Mouse (Mus musculus): ENCODE data around the gene Oma1.

The Oma1 gene

DNA sequence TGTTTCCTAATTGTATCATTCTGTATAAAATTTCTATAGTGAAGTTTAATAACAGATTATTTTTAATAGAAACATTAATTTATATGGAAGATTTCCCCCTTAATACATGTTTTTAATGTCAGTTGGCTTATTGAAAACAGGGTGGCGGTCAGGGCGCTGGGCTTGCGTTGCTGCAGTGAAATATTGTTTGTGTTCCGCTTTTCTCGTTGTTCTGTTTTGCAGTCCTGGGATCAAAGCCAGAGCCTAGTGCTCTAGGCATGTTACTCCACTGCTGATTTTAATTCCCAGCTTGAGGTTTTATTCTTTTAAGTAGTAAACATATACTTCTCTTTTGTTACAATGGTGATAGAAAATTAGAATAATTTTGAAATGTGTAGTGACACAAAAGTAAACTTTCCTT is 39.3 kb downstream of the Oma1 start:
- in situ Hi-C loops (cut with MboI, MseI): loop anchor here in 1 of 2 experiments (10.0 kb wide), 1 partner anchor 1542 kb away; no protein-coding TSS in a partner anchor

DNA sequence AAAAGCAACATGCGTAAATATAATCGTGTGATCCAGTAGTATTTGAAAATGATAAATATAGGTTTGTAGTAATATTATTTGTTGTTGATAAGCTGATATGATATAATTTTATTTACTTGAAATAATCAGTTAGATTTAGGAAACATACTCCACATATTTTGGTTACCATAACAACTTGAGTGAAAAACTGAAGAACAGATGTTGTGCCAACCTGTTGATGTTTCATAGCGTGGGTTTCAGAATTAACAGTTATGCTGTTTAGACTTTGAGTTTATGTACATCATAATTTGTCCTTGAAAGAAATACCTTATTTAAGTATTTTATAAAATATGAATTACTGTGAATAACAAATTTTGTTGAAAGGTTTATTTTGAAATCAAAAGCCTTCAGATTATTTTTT is 43.8 kb downstream of the Oma1 start:
- in situ Hi-C loops (cut with MboI, MseI): loop anchor here in 1 of 2 experiments (10.0 kb wide), 1 partner anchor 1537 kb away; no protein-coding TSS in a partner anchor

GRCm38 (mm10) chr4:103358941-103359448 is 45.4 kb downstream of the Oma1 start:
- in situ Hi-C loops (cut with MboI, MseI): loop anchor here in 1 of 2 experiments (10.0 kb wide), 1 partner anchor 1536 kb away; no protein-coding TSS in a partner anchor

DNA sequence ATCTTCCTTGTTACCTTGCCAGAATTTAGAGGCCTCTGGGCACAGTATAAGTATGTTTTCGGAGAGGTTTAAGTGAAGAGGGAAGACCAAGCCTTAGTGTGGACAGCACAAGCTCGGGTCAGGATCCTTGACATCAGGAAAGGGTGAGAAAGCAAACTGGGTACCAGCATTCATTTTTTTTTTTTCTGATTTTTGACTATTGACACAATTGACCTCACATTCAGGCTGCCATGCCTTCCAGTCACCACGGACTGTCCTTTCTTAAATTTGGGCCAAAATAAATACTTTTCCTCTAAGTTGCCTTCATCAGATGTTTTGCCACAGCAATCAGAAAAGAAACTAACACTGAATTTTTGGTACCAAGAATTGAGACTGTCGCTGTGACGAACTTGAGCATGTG is 68.6 kb downstream of the Oma1 start:
- in situ Hi-C loops (cut with MboI, MseI): loop anchor here in 1 of 2 experiments (10.0 kb wide), 1 partner anchor 1507 kb away; no protein-coding TSS in a partner anchor

DNA sequence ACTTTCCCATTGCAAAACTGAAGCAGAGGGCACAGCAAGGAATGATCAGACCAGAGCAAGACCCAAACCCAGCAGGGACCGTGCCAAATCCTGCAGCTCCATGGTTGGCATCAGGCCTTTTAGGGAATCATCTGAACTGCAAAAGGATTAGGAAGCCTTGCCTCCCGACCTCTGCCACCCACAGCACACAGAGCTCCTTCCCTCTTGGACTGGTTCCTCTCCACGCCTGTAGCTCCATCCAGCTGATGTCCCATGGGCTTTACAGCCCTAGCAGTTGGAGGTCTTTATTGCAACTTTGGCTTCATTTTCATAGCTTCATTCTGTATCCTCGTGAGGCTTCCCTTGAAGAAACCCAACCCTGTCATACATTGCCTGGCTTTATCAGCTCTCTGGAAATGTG is 71.4 kb downstream of the Oma1 start:
- in situ Hi-C loops (cut with MboI, MseI): loop anchor here in 1 of 2 experiments (10.0 kb wide), 1 partner anchor 1510 kb away; no protein-coding TSS in a partner anchor

GRCm38 (mm10) chr4:103385835-103386787 is 72.5 kb downstream of the Oma1 start:
- in situ Hi-C loops (cut with MboI, MseI): loop anchor here in 1 of 2 experiments (10.0 kb wide), 1 partner anchor 1511 kb away; no protein-coding TSS in a partner anchor

DNA sequence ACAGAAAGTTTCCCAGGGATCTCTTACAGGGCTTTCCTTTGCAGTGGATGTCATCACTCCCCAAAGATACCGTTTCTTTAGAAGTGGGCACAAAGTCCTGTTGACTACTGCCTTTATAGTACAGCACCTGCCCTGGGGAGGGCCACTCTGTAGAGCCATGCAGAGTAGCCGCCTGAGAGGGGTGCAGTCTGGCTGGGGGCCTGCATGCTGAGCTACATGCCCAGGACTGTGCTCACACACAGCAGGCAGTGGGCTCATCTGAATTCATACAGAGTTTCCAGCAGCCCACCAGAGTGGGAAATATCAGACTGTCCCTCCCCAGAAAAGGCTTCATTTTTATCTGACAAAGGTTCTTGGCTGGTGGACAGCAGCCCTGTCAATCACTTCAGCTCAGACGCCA is 73.7 kb downstream of the Oma1 start:
- in situ Hi-C loops (cut with MboI, MseI): loop anchor here in 1 of 2 experiments (10.0 kb wide), 1 partner anchor 1512 kb away; no protein-coding TSS in a partner anchor

DNA sequence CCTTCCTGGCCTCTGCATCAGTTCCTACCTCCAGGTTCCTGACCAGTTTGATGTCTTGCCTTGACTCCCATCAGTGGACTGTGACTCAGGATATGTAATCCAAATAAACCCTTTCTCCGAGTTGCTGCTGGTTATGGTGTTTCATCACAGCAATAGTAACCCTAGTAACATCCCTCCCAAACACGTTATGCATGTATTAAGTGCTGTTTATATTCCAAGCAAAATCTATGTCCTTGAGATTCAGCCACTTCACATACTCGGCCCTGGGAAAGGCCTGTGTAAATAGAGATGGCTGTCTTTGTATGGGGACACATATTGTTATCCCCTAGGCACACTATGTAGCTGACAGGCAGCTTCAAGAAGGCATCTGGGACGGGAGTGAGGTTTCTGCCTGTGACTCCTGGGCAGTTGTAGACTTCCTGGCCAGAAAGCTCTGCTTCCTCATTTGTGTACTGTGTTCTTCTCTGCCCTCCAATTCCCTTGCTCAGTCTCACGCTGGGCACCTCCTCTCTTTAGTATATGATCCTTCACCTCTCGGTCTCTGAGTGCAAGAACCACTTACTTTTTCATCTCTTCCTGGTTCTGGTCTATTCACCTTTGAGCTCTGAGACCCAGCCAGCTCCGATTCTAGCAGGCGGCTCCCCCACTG is 75.0 kb downstream of the Oma1 start:
- in situ Hi-C loops (cut with MboI, MseI): loop anchor here in 1 of 2 experiments (10.0 kb wide), 1 partner anchor 1514 kb away; no protein-coding TSS in a partner anchor

GRCm38 (mm10) chr4:103389583-103389982 is 76.0 kb downstream of the Oma1 start:
- in situ Hi-C loops (cut with MboI, MseI): loop anchor here in 1 of 2 experiments (10.0 kb wide), 1 partner anchor 1515 kb away; no protein-coding TSS in a partner anchor

DNA sequence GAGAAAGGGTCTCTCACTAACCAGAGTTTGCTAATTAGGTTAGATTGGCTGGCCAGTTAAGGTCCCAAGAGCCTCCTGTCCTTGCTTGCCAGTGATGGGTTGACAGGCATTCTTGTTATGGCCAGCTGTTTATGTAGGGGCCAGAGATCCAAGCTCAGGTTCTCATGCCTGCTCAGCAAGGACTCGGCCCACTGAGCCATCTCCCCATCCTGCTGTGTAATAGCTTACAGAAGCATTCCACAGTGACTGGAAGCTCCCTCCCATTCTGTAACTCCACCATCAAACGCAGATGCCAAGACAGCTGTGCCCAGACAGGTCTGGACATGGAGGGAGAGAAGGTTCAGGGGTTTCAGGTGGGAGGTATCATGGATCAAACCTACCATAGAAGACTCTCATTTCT is 76.9 kb downstream of the Oma1 start:
- in situ Hi-C loops (cut with MboI, MseI): no loop called here

DNA sequence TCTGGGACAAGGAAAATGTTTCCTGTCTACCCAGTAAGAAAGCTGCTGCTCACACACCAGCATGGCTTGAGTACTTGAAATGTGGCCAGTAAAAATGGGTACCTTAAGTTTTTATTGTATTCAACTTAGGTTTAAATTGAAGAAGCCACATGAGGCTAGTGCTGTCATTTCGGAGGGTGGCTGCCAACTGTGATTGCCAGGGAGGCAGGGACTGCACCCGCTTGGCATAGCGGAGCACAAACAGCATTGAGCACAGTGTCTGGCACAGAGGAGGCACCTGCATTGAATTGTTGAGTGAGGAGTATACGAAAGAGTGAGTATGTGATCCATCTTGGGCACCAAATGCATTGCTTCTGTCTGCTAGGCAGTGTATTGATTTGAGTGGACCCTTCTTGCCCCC is 81.5 kb downstream of the Oma1 start:
- in situ Hi-C loops (cut with MboI, MseI): no loop called here

DNA sequence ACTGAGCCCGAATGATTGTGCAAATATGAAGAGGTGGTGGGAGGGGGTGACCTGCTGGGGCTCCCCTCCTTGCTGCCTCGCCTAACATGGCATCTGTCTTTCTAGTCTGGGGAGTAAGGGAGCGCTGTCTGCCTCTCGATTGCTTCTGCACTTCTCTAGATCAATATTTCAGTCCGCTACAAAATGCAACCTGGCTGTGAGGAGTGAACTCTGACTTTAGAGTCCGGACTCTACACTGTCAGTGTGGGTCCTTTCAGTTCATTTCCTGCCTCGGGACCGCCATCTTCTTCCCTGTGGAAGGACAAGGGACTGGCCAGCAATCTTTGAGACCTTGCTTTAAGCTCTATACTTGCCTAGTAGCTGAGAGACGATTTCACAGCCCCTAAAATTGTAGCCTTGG is 82.3 kb downstream of the Oma1 start:
- in situ Hi-C loops (cut with MboI, MseI): no loop called here

DNA sequence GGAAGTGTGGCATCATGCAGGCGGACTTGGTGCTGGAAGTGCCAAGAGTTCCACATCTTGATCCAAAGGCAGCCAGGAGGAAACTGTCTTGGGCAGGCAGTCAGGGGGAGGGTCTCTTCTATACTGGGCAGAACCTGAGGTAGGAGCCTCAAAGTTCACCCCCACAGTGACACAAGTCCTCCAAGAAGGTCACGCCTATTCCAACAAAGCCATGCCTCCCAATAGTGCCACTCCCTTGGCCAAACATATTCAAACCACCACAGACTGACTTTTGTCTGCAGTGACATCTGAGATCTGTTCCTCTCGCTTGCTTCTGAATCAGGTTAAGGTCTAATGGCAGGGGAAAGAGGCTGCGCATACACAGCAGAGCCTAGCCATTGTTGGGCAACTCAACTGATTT is 83.3 kb downstream of the Oma1 start:
- in situ Hi-C loops (cut with MboI, MseI): no loop called here

DNA sequence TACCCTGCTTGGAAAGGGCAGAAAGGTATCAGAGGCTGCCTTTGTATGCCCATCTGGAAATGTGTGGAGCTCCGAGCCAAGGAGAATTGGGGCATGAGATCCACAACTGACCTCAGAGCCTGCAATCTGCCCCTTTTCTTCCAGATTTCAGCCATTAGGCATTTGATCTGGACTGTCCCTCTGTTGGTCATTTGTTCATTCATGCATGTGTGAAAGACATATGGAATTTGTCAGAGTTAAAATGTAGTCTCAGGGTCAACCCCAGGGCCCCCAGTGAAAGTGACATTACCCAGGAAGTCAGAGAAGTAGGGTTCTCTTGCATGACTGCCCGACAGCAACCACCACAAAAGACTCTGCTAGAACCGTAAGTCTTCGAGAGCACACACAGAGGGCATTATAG is 89.0 kb downstream of the Oma1 start:
- in situ Hi-C loops (cut with MboI, MseI): no loop called here

- in situ Hi-C loops (cut with MboI, MseI): no loop called here
These were observed 91.7 kb downstream of the Oma1 start for GRCm38 (mm10) chr4:103405321-103405720.

DNA sequence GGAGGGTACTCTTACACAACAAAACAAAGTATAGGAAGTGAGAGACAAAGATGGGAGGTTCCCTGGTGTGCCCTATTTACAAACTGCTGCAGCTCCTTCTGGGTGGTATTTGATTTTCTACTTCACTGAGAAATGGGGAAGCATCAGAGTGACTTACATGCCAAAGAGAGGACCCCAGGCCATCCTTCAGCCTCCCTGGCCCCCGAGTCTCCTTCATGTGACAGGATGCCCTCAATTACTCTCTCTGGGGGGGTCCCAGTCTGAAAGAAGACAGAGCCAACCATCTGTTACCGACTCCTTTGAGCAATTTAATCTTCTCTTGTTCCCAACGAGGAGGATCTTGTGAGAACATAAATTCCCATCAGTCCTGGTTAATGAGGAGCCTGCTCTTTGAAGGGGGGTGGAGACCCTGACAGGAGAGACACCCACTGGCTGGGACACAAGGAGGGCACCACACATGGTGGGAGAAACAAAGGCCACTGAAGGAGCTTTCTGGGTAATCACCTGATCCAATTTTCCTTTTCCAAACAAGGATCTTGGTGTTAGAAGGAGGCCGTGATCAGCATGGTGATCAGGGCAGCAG is 96.7 kb downstream of the Oma1 start:
- in situ Hi-C loops (cut with MboI, MseI): no loop called here

Data from T-helper 17 cell (primary cell).